Mouse (Mus musculus) lung, embryonic 15.5 days (tissue): ENCODE results near the gene Pam. TPM values are rescaled to one million over a fixed set of nuclear protein-coding genes. Genes with fewer than 3 reads are reported as not detected.
A peak's percentile ranks its signal among the peaks of the same experiment; 100 is the strongest.
"Not testable (repeated sequence)": the region's sequence is repeated elsewhere in the genome, so short reads cannot be mapped to it uniquely, and the experiment has no call there.

Source experiments
- ATAC-seq: fragments of 200-750 bp; cut with Nextera tagmentation; 2 replicates; pipeline ENCODE4 v1.8.0; 2017; ENCODE audit warnings: moderate number of reproducible peaks, borderline replicate concordance; ENCODE audit not compliant: low FRiP score, low TSS enrichment; ENCODE audit errors: extremely low read depth
- H3K27ac ChIP-seq: fragments of 300-500 bp; sonication (generic); 2 replicates; pipeline ENCODE4 v1.5.1; 2015; ENCODE audit warnings: moderate library complexity, mild to moderate bottlenecking, inconsistent platforms
- H3K27me3 ChIP-seq: fragments of 300-500 bp; sonication (generic); 2 replicates; pipeline ENCODE4 v1.6.1; 2015; ENCODE audit warnings: inconsistent platforms
- H3K36me3 ChIP-seq: fragments of 300-500 bp; sonication (generic); 2 replicates; pipeline ENCODE4 v1.6.1; 2015; ENCODE audit warnings: inconsistent platforms
- H3K4me1 ChIP-seq: fragments of 300-500 bp; sonication (generic); 2 replicates; pipeline ENCODE4 v1.6.1; 2015; ENCODE audit warnings: inconsistent platforms
- H3K4me2 ChIP-seq: fragments of 300-500 bp; sonication (generic); 2 replicates; pipeline ENCODE4 v1.6.1; 2015; ENCODE audit warnings: inconsistent platforms, mild to moderate bottlenecking, moderate library complexity
- H3K4me3 ChIP-seq: fragments of 300-500 bp; sonication (generic); 2 replicates; pipeline ENCODE4 v1.5.1; 2015; ENCODE audit warnings: mild to moderate bottlenecking, inconsistent platforms
- H3K9ac ChIP-seq: fragments of 300-500 bp; sonication (generic); 2 replicates; pipeline ENCODE4 v1.6.1; 2015; ENCODE audit warnings: inconsistent platforms
- H3K9me3 ChIP-seq: fragments of 300-500 bp; sonication (generic); 2 replicates; pipeline ENCODE4 v1.6.1; 2016; ENCODE audit warnings: inconsistent platforms
- WGBS: fragments of 180-500 bp; shearing (Covaris S2); methylation state at CpG from one replicate; pipeline ENCODE4 v1.1.7; 2015; 5-methylcytosine and 5-hydroxymethylcytosine counted together
- polyA plus RNA-seq: library from polyadenylated mRNA; unstranded; fragments of >200 nt; fragmentation: Nextera tagmentation; extraction: Ambion mirVana; gene quantifications from 2 replicates; pipeline ENCODE4 v1.2.1, GENCODE M21; 2015

Gene Pam
- polyA plus RNA-seq, 1 experiment from 2014 or later: 52.7 TPM

GRCm38 (mm10) chr1:98028468-98028867 lies 67.0 kb downstream of the Pam start:
- Histone ChIP-seq H3K9ac (no peak overlapping the region), H3K36me3 (no peaks in the 10 kb centered on the region), H3K27me3 (no peaks in the 10 kb centered on the region), H3K4me2 (no peak overlapping the region), H3K4me3 (no peak overlapping the region), H3K27ac (no peak overlapping the region), H3K9me3 (no peaks in the 10 kb centered on the region), H3K4me1 (no peaks in the 10 kb centered on the region)
- ATAC-seq: no peak
- WGBS: 87% methylated on average over 5 of the region's 5 CpGs

- Histone ChIP-seq H3K36me3 (no peaks in the 10 kb centered on the region), H3K9me3 (no peaks in the 10 kb centered on the region), H3K4me2 (no peak overlapping the region), H3K27me3 (no peaks in the 10 kb centered on the region), H3K9ac (no peak overlapping the region), H3K4me1 (no peaks in the 10 kb centered on the region), H3K27ac (no peak overlapping the region), H3K4me3 (no peak overlapping the region)
- no peak for ATAC-seq
- WGBS: 78% methylated on average over 4 of the region's 4 CpGs
These were observed 67.5 kb downstream of the Pam start for GRCm38 (mm10) chr1:98027959-98028358.

GRCm38 (mm10) chr1:98025924-98026640 lies 69.4 kb downstream of the Pam start:
- H3K4me1 ChIP-seq: no peaks in the 10 kb centered on the region
- 56% methylated on average over 6 of the region's 6 CpGs for WGBS
- H3K9me3 ChIP-seq: no peaks in the 10 kb centered on the region
- no peaks in the 10 kb centered on the region for H3K36me3 ChIP-seq
- no peak overlapping the region for H3K27ac ChIP-seq
- no peak overlapping the region for H3K4me3 ChIP-seq
- no peak for ATAC-seq
- no peak overlapping the region for H3K4me2 ChIP-seq
- H3K27me3 ChIP-seq: no peaks in the 10 kb centered on the region
- H3K9ac ChIP-seq: no peak overlapping the region

GRCm38 (mm10) chr1:98023866-98024265 lies 71.6 kb downstream of the Pam start:
- Histone ChIP-seq H3K4me2 (no peak overlapping the region), H3K9me3 (no peaks in the 10 kb centered on the region), H3K4me3 (no peak overlapping the region), H3K27me3 (no peaks in the 10 kb centered on the region), H3K9ac (no peak overlapping the region), H3K36me3 (no peaks in the 10 kb centered on the region), H3K4me1 (no peaks in the 10 kb centered on the region), H3K27ac (no peak overlapping the region)
- 76% methylated on average over 4 of the region's 4 CpGs for WGBS
- ATAC-seq: no peak

GRCm38 (mm10) chr1:98018987-98019386 lies 76.5 kb downstream of the Pam start:
- Histone ChIP-seq H3K9me3 (no peaks in the 10 kb centered on the region), H3K9ac (no peak overlapping the region), H3K36me3 (no peaks in the 10 kb centered on the region), H3K27me3 (no peaks in the 10 kb centered on the region), H3K4me2 (no peak overlapping the region), H3K27ac (no peak overlapping the region), H3K4me1 (no peaks in the 10 kb centered on the region), H3K4me3 (no peak overlapping the region)
- 85% methylated on average over 9 of the region's 9 CpGs for WGBS
- ATAC-seq: no peak

- WGBS: 66% methylated on average over 10 of the region's 10 CpGs
These were observed 79.2 kb downstream of the Pam start for GRCm38 (mm10) chr1:98016004-98016848.

GRCm38 (mm10) chr1:98015564-98015963 lies 79.9 kb downstream of the Pam start:
- Histone ChIP-seq H3K4me2 (no peak overlapping the region), H3K4me1 (no peaks in the 10 kb centered on the region), H3K4me3 (no peak overlapping the region), H3K9ac (no peak overlapping the region), H3K27ac (no peak overlapping the region), H3K36me3 (no peaks in the 10 kb centered on the region), H3K27me3 (no peaks in the 10 kb centered on the region), H3K9me3 (no peaks in the 10 kb centered on the region)
- ATAC-seq: no peak
- WGBS: 74% methylated on average over 4 of the region's 4 CpGs

More at GRCm38 (mm10) chr1:98016004-98016848, 79.2 kb downstream of the Pam start:
- no peak overlapping the region for H3K9ac ChIP-seq
- H3K9me3 ChIP-seq: no peaks in the 10 kb centered on the region
- H3K27me3 ChIP-seq: no peaks in the 10 kb centered on the region
- ATAC-seq: no peak
- H3K27ac ChIP-seq: no peak overlapping the region
- no peak overlapping the region for H3K4me2 ChIP-seq
- H3K36me3 ChIP-seq: no peaks in the 10 kb centered on the region
- H3K4me1 ChIP-seq: no peaks in the 10 kb centered on the region
- H3K4me3 ChIP-seq: no peak overlapping the region

- H3K36me3 ChIP-seq: no peaks in the 10 kb centered on the region
- H3K9ac ChIP-seq: no peak overlapping the region
- H3K27me3 ChIP-seq: no peaks in the 10 kb centered on the region
- 48% methylated on average over 7 of the region's 7 CpGs for WGBS
- H3K27ac ChIP-seq: peak overlapping the region; percentile 64
- H3K9me3 ChIP-seq: no peaks in the 10 kb centered on the region
- peaks cover 25% of the 10 kb centered on the region; the same call in 1 of the 2 replicates for H3K4me1 ChIP-seq
- peak; percentile 90; the same call in 1 of the 2 replicates for ATAC-seq
- H3K4me2 ChIP-seq: 0 out of 2 replicates have a peak overlapping the region, but pooled peaks have one; percentile 4
- no peak overlapping the region for H3K4me3 ChIP-seq
These were observed 92.7 kb downstream of the Pam start for GRCm38 (mm10) chr1:98002561-98003425.

- Histone ChIP-seq H3K36me3 (no peaks in the 10 kb centered on the region), H3K4me3 (no peak overlapping the region), H3K9ac (no peak overlapping the region), H3K9me3 (no peaks in the 10 kb centered on the region), H3K4me2 (no peak overlapping the region), H3K4me1 (peaks cover 29% of the 10 kb centered on the region; the same call in 1 of the 2 replicates), H3K27me3 (no peaks in the 10 kb centered on the region), H3K27ac (no peak overlapping the region)
- WGBS: 49% methylated on average over 2 of the region's 2 CpGs
- no peak for ATAC-seq
These were observed 96.0 kb downstream of the Pam start for GRCm38 (mm10) chr1:97999465-97999864.

- H3K27ac ChIP-seq, H3K9me3 ChIP-seq, H3K4me2 ChIP-seq, H3K9ac ChIP-seq, H3K4me3 ChIP-seq, H3K36me3 ChIP-seq, H3K27me3 ChIP-seq, ATAC-seq: not testable (repeated sequence)
- WGBS: 26% methylated on average over 5 of the region's 5 CpGs
- H3K4me1 ChIP-seq: peaks cover 29% of the 10 kb centered on the region; the same call in 1 of the 2 replicates
These were observed 96.5 kb downstream of the Pam start for GRCm38 (mm10) chr1:97998961-97999360.

- H3K27ac ChIP-seq: no peak overlapping the region
- no peak overlapping the region for H3K9ac ChIP-seq
- H3K36me3 ChIP-seq: no peaks in the 10 kb centered on the region
- peaks cover 19% of the 10 kb centered on the region; the same call in 1 of the 2 replicates for H3K4me1 ChIP-seq
- H3K4me3 ChIP-seq: no peak overlapping the region
- ATAC-seq: no peak
- no peaks in the 10 kb centered on the region for H3K27me3 ChIP-seq
- no peaks in the 10 kb centered on the region for H3K9me3 ChIP-seq
- no peak overlapping the region for H3K4me2 ChIP-seq
- 58% methylated on average over 1 of the region's 1 CpGs for whole genome bisulfite sequencing
These were observed 98.4 kb downstream of the Pam start for GRCm38 (mm10) chr1:97997088-97997487.
